21 mouse cellular contexts compared by ENCODE assay signal in genomic region chrX:78563451-78563850, GRCm38 (mm10).
"Had no signal": no experiment of that assay in that cellular context is flagged by ENCODE, and none has a peak within 500 bp of the region (broad histone marks: within the 10 kb centered on the region; RNA-seq: fewer than 3 reads in every experiment).

No protein-coding gene starts in this region.

- H3K36me3 ChIP-seq: liver, embryonic 15.5 days; lung, embryonic 15.5 days; midbrain, embryonic 10.5 days; midbrain, embryonic 12.5 days; neural tube, embryonic 12.5 days; stomach, embryonic 15.5 days had no signal

- H3K4me3 ChIP-seq: liver, embryonic 15.5 days; lung, embryonic 15.5 days; megakaryocyte, embryonic 14.5 days; midbrain, embryonic 10.5 days; midbrain, embryonic 12.5 days; myocyte; neural tube, embryonic 12.5 days; stomach, embryonic 15.5 days had no signal

- H3K9ac ChIP-seq: liver, embryonic 15.5 days; liver, postnatal 0 days; lung, embryonic 15.5 days; midbrain, embryonic 12.5 days; neural tube, embryonic 12.5 days; stomach, embryonic 15.5 days had no signal

- H3K27me3 ChIP-seq: liver, embryonic 15.5 days; lung, embryonic 15.5 days; megakaryocyte, embryonic 14.5 days; midbrain, embryonic 12.5 days; neural tube, embryonic 12.5 days; stomach, embryonic 15.5 days had no signal

- H3K27ac ChIP-seq: liver, embryonic 15.5 days; lung, embryonic 15.5 days; macrophage; midbrain, embryonic 10.5 days; midbrain, embryonic 12.5 days; neural tube, embryonic 12.5 days; stomach, embryonic 15.5 days; stomach, postnatal 0 days had no signal

- ATAC-seq: liver, postnatal 0 days; lung, postnatal 0 days; midbrain, embryonic 16.5 days had no signal

- H3K4me1 ChIP-seq: liver, embryonic 15.5 days; lung, embryonic 15.5 days; midbrain, embryonic 10.5 days; midbrain, embryonic 12.5 days; neural tube, embryonic 12.5 days; stomach, embryonic 15.5 days had no signal

- DNase-seq: liver, postnatal 0 days; lung, adult 2 months; lung, postnatal 14 days; lung, postnatal 36 days; midbrain, embryonic 14.5 days; right cerebral cortex, postnatal 14 days; thymus, adult 2 months; thymus, postnatal 14 days; thymus, postnatal 36 days had no signal

- H3K4me2 ChIP-seq: liver, embryonic 15.5 days; lung, embryonic 15.5 days; midbrain, embryonic 12.5 days; neural tube, embryonic 12.5 days; stomach, embryonic 15.5 days had no signal

- H3K9me3 ChIP-seq: liver, embryonic 15.5 days; lung, embryonic 15.5 days; megakaryocyte, embryonic 14.5 days; midbrain, embryonic 10.5 days; midbrain, embryonic 12.5 days; neural tube, embryonic 12.5 days; stomach, embryonic 15.5 days had no signal
